Mouse (Mus musculus) spleen, adult 2 months (tissue): ENCODE results near the gene Notch4.

Experiments
- CTCF ChIP-seq: fragments of 200-500 bp; IDR thresholded peaks from 2 replicates; pipeline ENCODE4 v1.5.1; 2011; ENCODE audit warnings: mild to moderate bottlenecking, inconsistent platforms; ENCODE audit not compliant: insufficient read depth, insufficient read length, insufficient replicate concordance; ENCODE audit errors: extremely low read depth
- POLR2A ChIP-seq: fragments of 200-500 bp; IDR thresholded peaks from 2 replicates; pipeline ENCODE4 v1.6.1; 2011; ENCODE audit warnings: low read depth, low read length, inconsistent platforms

DNA sequence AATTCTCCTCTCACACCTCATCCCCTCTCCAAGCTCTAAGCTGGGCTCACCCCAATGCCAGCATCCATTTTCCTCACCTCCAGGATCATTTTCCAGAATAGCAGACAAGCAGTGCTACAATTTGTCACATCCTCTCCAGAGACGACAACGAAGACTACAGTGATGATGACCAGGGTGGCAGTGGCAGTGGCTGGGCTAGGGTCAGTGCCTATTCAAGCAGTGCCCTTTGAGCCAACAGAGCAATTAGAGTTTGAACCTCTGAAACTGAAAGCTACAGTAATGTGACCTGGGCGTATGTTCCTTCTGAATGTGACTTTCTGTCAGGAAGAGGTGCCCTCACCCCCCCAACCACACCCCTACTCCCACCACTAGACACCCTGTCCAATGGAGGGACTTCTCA, 14.9 kb upstream of the Notch4 start:
- TF ChIP-seq POLR2A (no peak), CTCF (no peak)
